Mouse (Mus musculus) frontal cortex, postnatal 36 days (tissue): ENCODE results near the gene Kif19a.

ENCODE experiments used
- DNase-seq, 2 experiments: peaks; one replicate each; pipeline ENCODE4 v3.0.0; 2022; ENCODE audit warnings: low spot score in 2 of 2

Kif19a gene

DNA sequence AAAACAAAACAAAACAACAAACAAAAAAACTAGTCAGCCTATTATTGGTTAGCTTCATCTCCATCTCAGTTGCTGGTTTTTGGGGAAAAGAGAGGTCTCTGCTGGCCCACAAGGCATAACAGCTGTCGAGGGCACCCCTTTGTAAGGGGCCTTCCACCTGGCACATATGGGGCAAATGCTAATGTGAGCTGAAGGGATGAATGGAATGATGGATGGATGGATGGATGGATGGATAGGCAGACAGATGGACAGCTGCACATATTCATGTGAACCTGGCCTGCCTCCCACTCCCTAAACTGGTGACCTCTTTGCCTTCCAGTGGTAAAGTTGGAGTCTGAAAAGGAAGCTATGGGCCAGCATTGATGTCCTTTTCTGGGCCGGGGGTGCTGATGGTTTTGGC lies 41.8 kb downstream of the Kif19a start:
- no peak for DNase-seq

GRCm38 (mm10) chr11:114807686-114808427 lies 42.7 kb downstream of the Kif19a start:
- DNase-seq: no peak

DNA sequence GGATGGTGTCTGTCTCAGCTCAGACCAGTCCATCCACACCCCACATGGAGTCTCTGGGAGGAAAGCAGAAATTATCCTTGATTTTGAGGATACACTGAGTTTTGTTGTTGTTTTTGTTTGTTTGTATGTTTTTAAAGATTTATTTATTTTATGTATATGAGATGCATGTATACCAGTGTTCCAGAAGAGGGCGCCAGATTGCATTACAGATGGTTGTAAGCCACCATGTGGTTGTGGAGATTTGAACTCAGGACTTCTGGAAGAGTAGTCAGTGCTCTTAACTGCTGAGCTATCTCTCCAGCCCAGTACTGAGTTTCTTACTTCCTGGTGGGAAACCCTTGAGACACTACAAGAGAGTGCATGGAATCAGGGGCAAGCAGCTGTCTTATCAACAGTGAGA lies 44.2 kb downstream of the Kif19a start:
- no peak for DNase-seq

GRCm38 (mm10) chr11:114810344-114810743 lies 45.2 kb downstream of the Kif19a start:
- no peak for DNase-seq

DNA sequence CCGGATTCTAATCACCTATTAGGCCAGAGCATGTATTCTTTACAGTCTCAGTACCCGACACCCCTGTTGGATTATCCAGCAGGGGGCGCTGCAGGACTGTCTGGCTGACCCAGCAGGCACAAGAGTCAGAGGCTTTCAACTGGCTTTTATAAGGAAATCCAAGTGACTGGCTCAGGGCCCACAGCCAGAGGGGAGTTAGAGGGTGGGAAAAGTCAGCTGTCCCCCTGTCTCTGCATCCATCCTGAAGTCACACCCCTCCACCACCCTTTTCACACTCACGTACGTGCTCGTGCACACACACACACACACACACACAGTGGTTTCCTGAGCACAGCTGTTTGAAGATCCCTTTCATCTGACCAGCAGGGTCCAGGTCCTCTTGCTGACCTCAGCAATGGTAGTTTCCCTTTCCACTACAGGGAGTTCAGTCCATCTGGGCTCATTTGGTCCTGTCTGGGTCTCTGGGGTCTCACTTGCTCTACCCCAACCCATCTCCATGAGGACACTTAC lies 47.6 kb downstream of the Kif19a start:
- peak; percentile 92 to 93 for DNase-seq

DNA sequence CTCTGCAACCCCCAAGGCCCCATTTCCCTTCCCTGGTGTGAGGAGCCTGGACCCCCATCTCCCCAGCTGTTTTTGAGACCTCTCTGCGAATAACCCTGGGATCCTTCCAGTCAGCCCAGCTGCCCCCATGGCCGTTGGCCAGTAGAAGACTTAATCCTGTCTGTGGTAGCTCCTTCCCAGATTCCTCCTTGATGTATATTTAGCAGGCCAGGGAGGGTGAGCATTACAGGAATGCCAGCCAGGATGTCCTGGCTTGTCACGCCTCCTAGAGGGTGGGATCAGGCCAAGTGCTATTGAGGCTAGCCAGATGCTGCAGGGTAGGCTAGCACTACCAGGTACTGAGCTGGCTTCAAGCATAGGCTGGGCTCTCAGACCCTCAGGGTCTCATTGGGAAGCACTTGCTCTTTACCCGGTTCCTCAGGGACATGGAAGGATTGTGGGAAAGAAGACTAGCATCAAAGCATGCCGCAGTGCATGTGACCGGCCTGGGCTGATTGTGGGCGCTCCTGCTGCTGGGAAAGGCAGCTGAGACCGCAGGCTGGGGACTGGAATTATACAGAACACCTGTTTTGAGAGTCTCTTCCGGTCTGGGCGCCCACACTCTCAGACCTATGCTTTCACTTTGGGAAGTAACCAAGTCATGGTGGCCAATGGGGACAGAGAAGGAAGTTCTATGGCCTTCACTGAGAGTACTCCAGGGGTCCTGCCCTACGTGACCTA lies 49.8 kb downstream of the Kif19a start:
- no peak for DNase-seq

GRCm38 (mm10) chr11:114816934-114817333 lies 51.7 kb downstream of the Kif19a start:
- DNase-seq: no peak

- no peak for DNase-seq
Measured at GRCm38 (mm10) chr11:114818185-114818584, 53.0 kb downstream of the Kif19a start.

DNA sequence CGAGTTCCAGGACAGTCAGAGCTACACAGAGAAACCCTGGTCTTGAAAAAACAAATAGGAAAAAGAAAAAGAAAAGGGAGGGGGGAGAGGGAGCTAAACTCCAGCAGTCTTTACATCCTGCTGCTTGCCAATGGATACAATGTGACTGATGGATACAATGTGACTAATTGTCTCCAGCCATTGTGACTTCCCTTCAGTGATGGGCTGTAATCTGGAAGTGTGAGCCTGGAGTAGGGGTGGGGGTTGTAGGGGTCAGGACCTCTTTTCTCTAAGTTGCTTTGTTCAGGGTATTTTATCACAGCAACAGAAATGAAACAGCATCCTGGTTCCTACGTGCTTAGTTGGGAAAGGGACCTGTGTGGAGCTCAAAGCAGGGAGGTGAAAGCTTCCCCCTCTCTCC lies 53.9 kb downstream of the Kif19a start:
- DNase-seq: no peak

GRCm38 (mm10) chr11:114820444-114820843 lies 55.3 kb downstream of the Kif19a start:
- DNase-seq: no peak

DNA sequence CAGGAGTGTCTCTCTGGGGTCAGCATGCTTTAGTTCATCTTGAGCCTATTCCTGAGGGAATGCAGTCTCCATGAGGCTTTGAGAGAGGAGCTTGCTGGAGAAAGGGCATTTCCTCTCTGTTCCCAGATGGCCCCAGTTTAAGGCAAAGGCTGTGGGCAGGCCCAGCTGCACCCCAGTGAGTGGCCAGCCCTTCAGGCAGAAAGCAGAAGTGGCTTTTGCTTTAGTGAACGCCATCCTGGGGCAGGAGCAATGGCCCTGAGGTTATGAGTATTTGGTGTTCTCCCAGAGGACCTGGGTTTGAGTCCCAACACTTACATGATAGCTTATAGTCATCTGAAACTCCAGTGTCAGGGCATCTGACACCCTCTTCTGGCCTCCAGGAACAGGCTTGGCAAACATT lies 56.1 kb downstream of the Kif19a start:
- no peak for DNase-seq

DNA sequence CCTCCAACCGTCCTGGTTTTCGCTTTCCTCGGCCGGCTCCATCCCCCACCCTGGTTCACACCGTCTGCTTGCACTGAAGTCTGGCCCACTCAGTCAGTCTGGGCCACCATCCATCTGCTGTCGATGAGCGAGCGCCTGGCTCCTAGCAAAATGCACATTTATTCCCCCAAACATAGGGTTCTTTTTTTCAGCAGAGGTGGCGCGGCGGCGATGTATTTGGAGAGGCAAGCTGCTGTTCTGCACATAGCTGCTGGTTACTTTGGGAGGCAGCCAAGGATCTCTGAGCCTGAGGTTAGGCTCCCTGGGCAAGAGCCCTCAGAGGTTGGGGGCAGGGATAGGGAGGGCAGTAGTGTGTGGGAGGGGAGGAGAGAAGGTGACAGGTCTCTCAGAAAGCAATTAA lies 57.5 kb downstream of the Kif19a start:
- peak; percentile 87 to 92 for DNase-seq

DNA sequence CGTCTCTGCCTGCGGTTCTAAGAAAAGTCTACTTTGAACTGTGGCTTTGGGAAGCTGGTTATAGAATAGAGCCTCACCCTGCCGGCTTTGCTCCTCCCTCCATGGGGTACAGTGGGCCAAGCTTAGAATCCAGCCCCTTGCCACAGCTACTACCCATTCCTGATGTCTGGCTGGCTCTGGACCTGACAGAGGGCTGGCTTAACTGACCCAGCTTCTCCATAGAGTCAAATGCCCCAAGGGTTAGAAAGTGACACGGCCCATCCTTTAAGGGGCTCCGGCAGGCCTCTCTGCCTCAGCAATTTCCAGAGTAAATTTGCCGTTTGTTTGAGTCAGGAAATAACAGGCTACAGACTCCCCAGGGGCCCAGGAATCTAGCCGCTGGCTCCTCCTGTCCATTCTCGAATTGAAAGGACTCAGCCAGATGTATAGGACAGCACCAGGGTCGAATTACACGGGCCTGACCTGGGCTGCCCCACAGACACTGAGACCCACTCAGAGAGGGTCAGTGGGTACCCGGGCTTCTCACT lies 58.1 kb downstream of the Kif19a start:
- DNase-seq: no peak

- no peak for DNase-seq
Measured at GRCm38 (mm10) chr11:114826686-114827085, 61.5 kb downstream of the Kif19a start.

DNA sequence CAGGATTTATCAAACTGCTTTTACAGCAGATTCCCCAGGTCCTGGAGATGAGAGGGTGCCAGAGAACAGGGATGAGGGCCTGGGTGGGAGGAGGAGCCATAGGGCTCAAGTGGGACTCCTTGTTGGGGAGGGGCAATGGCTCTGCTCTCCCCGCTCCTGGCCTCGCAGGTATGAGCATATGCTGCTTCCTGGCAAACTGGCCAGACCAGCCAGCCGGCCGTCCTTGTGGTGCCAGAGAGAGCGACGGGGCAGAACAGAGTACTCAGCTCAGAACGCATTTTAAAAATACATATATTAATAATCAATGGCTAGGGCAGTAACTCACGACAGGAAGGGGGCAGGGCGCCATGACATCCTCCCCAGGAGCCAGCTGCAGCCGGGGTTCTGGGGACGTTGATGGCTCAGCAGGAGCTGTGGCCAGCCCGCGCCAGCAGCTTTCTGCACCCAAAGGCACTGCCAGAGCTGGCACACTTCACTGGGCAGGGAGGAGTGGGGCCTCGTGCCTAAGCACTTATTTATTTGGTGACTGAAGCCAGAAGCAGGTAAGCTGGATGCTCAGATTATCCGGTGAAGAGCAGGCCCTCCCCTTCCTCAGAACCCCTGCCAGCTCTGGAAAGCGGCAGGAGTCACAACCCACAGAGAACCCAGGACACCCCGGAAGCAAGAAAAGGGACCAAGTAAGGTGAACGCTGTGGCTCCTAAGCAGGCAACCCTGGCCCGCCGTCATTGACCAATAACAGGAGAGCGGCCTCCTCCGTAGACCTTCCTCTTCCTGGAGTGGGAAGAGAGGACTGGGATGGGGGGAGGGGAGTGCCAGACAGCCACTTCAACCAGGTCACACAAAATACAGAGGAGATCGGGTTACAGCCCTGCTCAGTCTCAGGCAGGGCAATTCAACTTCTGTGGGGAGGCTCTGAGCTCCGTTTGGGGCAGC lies 64.6 kb downstream of the Kif19a start:
- DNase-seq: no peak

GRCm38 (mm10) chr11:114830433-114830773 lies 65.2 kb downstream of the Kif19a start:
- no peak for DNase-seq

- DNase-seq: no peak
Measured at GRCm38 (mm10) chr11:114833166-114833565, 68.0 kb downstream of the Kif19a start.
